Mouse (Mus musculus): ENCODE data around the gene Ly6g6e.

DNA sequence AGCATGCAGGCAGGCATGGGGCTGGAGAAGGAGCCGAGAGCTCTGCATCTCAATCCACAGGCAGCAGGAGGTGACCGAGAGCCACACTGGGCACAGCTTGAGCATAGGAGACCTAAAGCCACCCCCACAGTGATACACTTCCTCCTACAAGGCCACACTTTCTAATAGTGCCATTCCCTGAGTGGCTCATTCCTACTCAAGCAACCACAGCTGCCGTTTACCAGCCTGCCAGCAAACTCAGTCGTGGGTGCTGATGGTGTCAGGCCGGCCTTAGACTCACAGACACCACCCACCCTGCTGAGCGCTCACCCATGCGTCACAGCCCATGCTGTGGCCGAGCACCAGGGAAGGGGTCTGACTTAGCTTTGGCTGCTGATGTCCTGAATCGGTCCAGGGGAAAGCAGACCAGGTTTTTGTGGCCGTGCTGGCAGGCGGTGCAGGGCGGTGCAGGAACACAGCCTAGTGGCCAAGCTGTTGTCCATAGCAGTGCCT lies 20.5 kb downstream of the Ly6g6e start:
- TF ChIP-seq POLR2A (IDR thresholded peaks at IDR 0.05; ENCODE audit: borderline replicate concordance, extremely low read depth, insufficient read depth, insufficient read length, poor library complexity, severe bottlenecking) (no peak), CTCF (IDR thresholded peaks at IDR 0.05; ENCODE audit: borderline replicate concordance, extremely low read depth, insufficient read depth, insufficient read length) (no peak)

All from brain, embryonic 14.5 days (tissue).